Mouse (Mus musculus) liver, embryonic 11.5 days (tissue): ENCODE results near the gene Amer2. TPM values are rescaled to one million over a fixed set of nuclear protein-coding genes. Genes with fewer than 3 reads are reported as not detected.

Source experiments
- ATAC-seq: fragments of 200-750 bp; cut with Nextera tagmentation; replicated peaks from 2 replicates; pipeline ENCODE4 v1.8.0; 2017; ENCODE audit warnings: moderate number of reproducible peaks, mild to moderate bottlenecking, moderate TSS enrichment, moderate library complexity; ENCODE audit not compliant: low FRiP score
- DNase-seq: peaks from one replicate; pipeline ENCODE4 v3.0.0-alpha.2; 2017; ENCODE audit warnings: low spot score
- H3K27ac ChIP-seq: fragments of 300-500 bp; sonication (generic); 2 replicates; pipeline ENCODE4 v1.5.1; 2014; ENCODE audit warnings: mild to moderate bottlenecking, low read depth, low read length, control low read depth
- H3K27me3 ChIP-seq: fragments of 300-500 bp; sonication (generic); replicated peaks from 2 replicates; pipeline ENCODE4 v1.6.1; 2014; ENCODE audit warnings: low read length, mixed read lengths; ENCODE audit not compliant: control insufficient read depth, insufficient read depth
- H3K36me3 ChIP-seq: fragments of 300-500 bp; sonication (generic); 2 replicates; pipeline ENCODE4 v1.6.1; 2014; ENCODE audit warnings: mild to moderate bottlenecking, low read length, moderate library complexity, mixed read lengths; ENCODE audit not compliant: control insufficient read depth, insufficient read depth
- H3K4me1 ChIP-seq: fragments of 300-500 bp; sonication (generic); replicated peaks from 2 replicates; pipeline ENCODE4 v1.6.1; 2014; ENCODE audit warnings: low read length, mixed read lengths; ENCODE audit not compliant: control insufficient read depth, insufficient read depth
- H3K4me2 ChIP-seq: fragments of 300-500 bp; sonication (generic); 2 replicates; pipeline ENCODE4 v1.6.1; 2014; ENCODE audit warnings: mild to moderate bottlenecking, control low read depth, moderate library complexity
- H3K4me3 ChIP-seq: fragments of 300-500 bp; sonication (generic); 2 replicates; pipeline ENCODE4 v1.5.1; 2014; ENCODE audit warnings: low read depth, low read length, control low read depth
- H3K9ac ChIP-seq: fragments of 300-500 bp; sonication (generic); 2 replicates; pipeline ENCODE4 v1.6.1; 2014; ENCODE audit warnings: low read depth, low read length, control low read depth
- H3K9me3 ChIP-seq: fragments of 300-500 bp; sonication (generic); 2 replicates; pipeline ENCODE4 v1.6.1; 2016; ENCODE audit warnings: low read length, inconsistent platforms, mixed read lengths; ENCODE audit not compliant: control insufficient read depth
- WGBS: fragments of 180-500 bp; shearing (Covaris S2); extraction: QIAGEN DNeasy Blood & Tissue Kit; methylation state at CpG from one replicate; pipeline ENCODE4 v1.1.7; 2014; 5-methylcytosine and 5-hydroxymethylcytosine counted together
- polyA plus RNA-seq: library from polyadenylated mRNA; unstranded; fragments of >200 nt; fragmentation: Nextera tagmentation; extraction: Ambion mirVana; gene quantifications from 2 replicates; pipeline ENCODE4 v1.2.1, GENCODE M21; 2014

Amer2 gene
- polyA plus RNA-seq, 1 experiment from 2014 or later, result 0.43 TPM

DNA sequence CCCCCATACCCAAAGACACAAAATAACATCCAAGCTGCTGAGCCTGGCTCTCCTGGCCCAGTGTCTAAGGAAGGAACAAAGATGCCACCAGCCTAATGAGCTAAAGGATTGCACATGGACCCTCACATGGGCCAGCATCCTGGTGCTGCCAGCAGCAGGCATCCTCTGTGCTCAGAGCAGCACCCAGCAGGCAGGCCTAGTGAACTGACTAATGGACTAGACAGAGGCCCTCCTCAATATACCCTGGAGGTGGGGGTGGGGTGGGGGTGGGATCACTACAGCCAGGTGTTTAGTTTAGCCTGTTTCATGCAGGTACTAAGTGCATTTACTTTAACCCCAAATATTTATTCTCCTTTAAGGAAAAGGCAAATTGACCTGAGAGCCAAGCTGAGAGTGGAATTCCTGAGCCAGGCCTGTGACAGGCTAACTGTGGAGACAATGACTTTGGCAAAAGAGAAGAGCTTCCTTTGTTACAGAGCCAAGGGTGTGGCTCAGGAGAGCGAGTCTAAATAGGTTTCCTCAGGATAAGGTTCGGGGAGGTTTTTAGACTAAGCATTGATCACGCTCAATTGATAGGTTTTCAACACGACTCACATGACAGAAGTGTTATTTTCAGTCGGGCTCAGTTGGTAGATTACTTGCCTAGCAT, 3.3 kb upstream of the Amer2 start:
- Histone ChIP-seq H3K9ac (no peak overlapping the region), H3K4me2 (no peak overlapping the region), H3K4me1 (no peaks in the 10 kb centered on the region), H3K9me3 (no peaks in the 10 kb centered on the region), H3K27ac (no peak overlapping the region), H3K4me3 (no peak overlapping the region), H3K36me3 (no peaks in the 10 kb centered on the region), H3K27me3 (peaks cover 3% of the 10 kb centered on the region; the same call in 1 of the 2 replicates)
- no peak for ATAC-seq
- DNase-seq, result no peak
- 53% methylated on average over 5 of the region's 5 CpGs for WGBS

GRCm38 (mm10) chr14:60377107-60377506, 4.0 kb downstream of the Amer2 start:
- 60% methylated on average over 2 of the region's 2 CpGs for WGBS
- Histone ChIP-seq H3K4me3 (no peak overlapping the region), H3K9ac (no peak overlapping the region), H3K27me3 (peaks cover 35% of the 10 kb centered on the region), H3K9me3 (no peaks in the 10 kb centered on the region), H3K36me3 (no peaks in the 10 kb centered on the region), H3K4me1 (no peaks in the 10 kb centered on the region), H3K27ac (no peak overlapping the region), H3K4me2 (no peak overlapping the region)
- DNase-seq, result no peak
- no peak for ATAC-seq

DNA sequence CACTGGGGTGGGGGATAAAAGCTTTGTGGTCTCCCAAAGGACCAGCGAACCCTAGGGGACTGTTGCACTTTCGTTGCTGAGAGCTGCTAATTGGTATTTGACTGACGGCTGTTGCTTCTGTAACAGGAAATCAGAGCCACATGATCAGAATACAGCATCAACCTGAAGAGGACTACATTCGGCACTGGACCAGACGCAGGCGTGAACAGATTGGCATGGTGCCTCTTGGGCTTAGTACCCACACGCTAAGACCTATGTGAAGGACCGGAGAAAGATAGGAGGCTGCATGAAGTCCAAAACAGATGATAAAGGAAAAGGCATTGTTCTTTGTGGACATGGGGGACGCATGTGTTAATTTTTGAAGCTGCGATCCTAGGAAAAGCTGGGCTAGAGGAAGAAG, 4.5 kb downstream of the Amer2 start:
- Histone ChIP-seq H3K4me1 (no peaks in the 10 kb centered on the region), H3K4me3 (peak overlapping the region; percentile 50; the same call in 1 of the 2 replicates), H3K27me3 (peaks cover 35% of the 10 kb centered on the region), H3K9me3 (no peaks in the 10 kb centered on the region), H3K9ac (no peak overlapping the region), H3K4me2 (peak overlapping the region; percentile 77), H3K36me3 (no peaks in the 10 kb centered on the region), H3K27ac (no peak overlapping the region)
- WGBS, result 37% methylated on average over 10 of the region's 10 CpGs
- ATAC-seq, result no peak
- DNase-seq, result no peak

- Histone ChIP-seq H3K27me3 (peaks cover 33% of the 10 kb centered on the region), H3K9ac (0 out of 2 replicates have a peak overlapping the region, but pooled peaks have one; percentile 17), H3K36me3 (no peaks in the 10 kb centered on the region), H3K27ac (no peak overlapping the region), H3K4me3 (peak overlapping the region; percentile 50), H3K4me1 (no peaks in the 10 kb centered on the region), H3K9me3 (no peaks in the 10 kb centered on the region), H3K4me2 (peak overlapping the region; percentile 77)
- DNase-seq, result peak; percentile 58
- ATAC-seq, result no peak
- under 1% methylated on average over 53 of the region's 53 CpGs for WGBS
These were observed 5.1 kb downstream of the Amer2 start for GRCm38 (mm10) chr14:60378057-60378565.

- H3K9ac ChIP-seq, result 0 out of 2 replicates have a peak overlapping the region, but pooled peaks have one; percentile 20
- no peaks in the 10 kb centered on the region for H3K9me3 ChIP-seq
- DNase-seq (peak; percentile 58), ATAC-seq (0 out of 2 replicates have a peak, but pooled peaks have one; percentile 10)
- WGBS, result 2% methylated on average over 73 of the region's 77 CpGs
- H3K4me3 ChIP-seq, result peak overlapping the region; percentile 50
- no peak overlapping the region for H3K27ac ChIP-seq
- H3K4me1 ChIP-seq, result no peaks in the 10 kb centered on the region
- H3K27me3 ChIP-seq, result peaks cover 33% of the 10 kb centered on the region
- H3K36me3 ChIP-seq, result no peaks in the 10 kb centered on the region
- H3K4me2 ChIP-seq, result peak overlapping the region; percentile 77
These were observed 5.7 kb downstream of the Amer2 start for GRCm38 (mm10) chr14:60378566-60379322.

GRCm38 (mm10) chr14:60379323-60379957, 6.4 kb downstream of the Amer2 start:
- Histone ChIP-seq H3K4me2 (peak overlapping the region; percentile 77), H3K9ac (no peak overlapping the region), H3K4me1 (no peaks in the 10 kb centered on the region), H3K9me3 (no peaks in the 10 kb centered on the region), H3K4me3 (peak overlapping the region; percentile 50), H3K36me3 (no peaks in the 10 kb centered on the region), H3K27ac (no peak overlapping the region), H3K27me3 (peaks cover 33% of the 10 kb centered on the region)
- ATAC-seq (no peak), DNase-seq (no peak)
- 51% methylated on average over 20 of the region's 20 CpGs for WGBS

- WGBS, result 74% methylated on average over 8 of the region's 8 CpGs
- DNase-seq, result no peak
- H3K4me2 ChIP-seq, result no peak overlapping the region
These were observed 6.9 kb downstream of the Amer2 start for GRCm38 (mm10) chr14:60379958-60380330.

DNA sequence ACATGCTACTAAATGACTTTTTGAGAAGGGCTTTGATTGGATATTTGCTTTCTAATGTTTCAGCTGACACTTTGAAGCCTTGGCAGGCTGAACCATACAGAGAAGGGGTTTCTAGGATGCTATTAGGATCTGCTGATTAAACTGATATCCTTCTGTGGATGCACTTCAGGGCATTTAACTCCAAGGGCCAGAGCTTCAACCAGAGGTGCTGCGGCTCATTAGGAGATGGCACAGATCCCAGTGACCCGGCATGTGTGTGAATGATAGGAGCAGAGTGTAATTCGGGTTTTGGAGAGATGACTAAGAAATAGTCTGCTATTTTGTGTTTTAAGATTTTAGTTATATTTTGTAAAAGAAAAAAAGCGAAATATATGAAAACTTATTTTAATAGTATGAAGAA, 8.6 kb downstream of the Amer2 start:
- Histone ChIP-seq H3K9me3 (no peaks in the 10 kb centered on the region), H3K27ac (no peak overlapping the region), H3K4me1 (no peaks in the 10 kb centered on the region; the same call in 1 of the 2 replicates), H3K27me3 (peaks cover 33% of the 10 kb centered on the region), H3K4me2 (no peak overlapping the region), H3K36me3 (no peaks in the 10 kb centered on the region), H3K9ac (no peak overlapping the region), H3K4me3 (no peak overlapping the region)
- ATAC-seq (no peak), DNase-seq (no peak)
- 73% methylated on average over 4 of the region's 4 CpGs for WGBS

More at GRCm38 (mm10) chr14:60379958-60380330, 6.9 kb downstream of the Amer2 start:
- Histone ChIP-seq H3K4me1 (no peaks in the 10 kb centered on the region; the same call in 1 of the 2 replicates), H3K9me3 (no peaks in the 10 kb centered on the region), H3K4me3 (no peak overlapping the region), H3K36me3 (no peaks in the 10 kb centered on the region), H3K27me3 (peaks cover 33% of the 10 kb centered on the region), H3K27ac (no peak overlapping the region), H3K9ac (no peak overlapping the region)
- no peak for ATAC-seq
